ENCODE assay signal across 8 mouse cellular contexts in the genomic region with DNA sequence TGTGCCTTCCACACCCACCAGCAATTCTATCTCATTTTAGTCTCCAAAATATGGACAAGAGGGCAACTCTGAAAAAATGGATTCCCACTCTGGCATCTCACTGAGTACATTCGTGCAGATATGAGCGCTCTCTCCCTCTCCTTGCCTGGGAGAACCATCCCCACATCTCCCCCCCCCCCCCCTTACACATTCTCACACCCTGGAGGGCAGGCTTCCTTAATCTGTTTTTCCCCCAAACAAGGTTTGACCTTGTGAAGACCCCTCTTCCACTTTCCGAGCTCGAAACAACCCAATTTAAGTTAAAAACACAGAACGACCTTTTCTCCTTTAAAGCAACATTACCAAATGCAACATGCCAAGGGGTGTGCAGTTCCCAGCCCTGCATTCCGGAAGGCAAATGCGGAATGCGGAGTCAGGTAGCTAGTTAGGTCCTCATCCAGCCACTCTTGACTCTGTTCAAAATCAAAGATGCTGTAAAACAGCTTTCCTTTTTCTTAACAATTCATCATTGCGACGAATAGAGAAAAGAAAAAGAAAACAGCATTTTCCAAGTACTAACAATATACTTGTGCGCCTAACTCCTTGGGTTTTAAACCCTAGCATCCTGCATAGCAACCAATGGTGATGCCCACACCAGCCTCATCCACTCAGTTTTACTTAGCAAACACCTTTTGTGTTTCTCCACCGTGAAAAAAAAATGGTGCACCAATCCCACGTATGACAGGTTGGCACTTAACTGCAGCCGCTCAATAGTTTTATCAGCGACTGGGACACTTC. TPM values are rescaled to one million over a fixed set of nuclear protein-coding genes. Genes with fewer than 3 reads are reported as not detected.
A peak's percentile ranks its signal among the peaks of the same experiment; 100 is the strongest.
DNase-seq lines count a peak whose midpoint lies in the region; ATAC-seq and TF ChIP-seq lines count a peak whose summit lies in the region.

No protein-coding gene starts in this region.

- H3K4me3 ChIP-seq in heart, embryonic 14.5 days (ENCODE audit: control insufficient read depth in 1 of 2, insufficient read depth in 1 of 2, low read depth in 1 of 2, low read length in 2 of 2) = peak overlapping the region in 1 of 2 experiments; percentile 44; a peak in 3 of 4 replicates
- peak overlapping the region; percentile 50 for H3K4me3 ChIP-seq in forebrain, embryonic 10.5 days
- peak overlapping the region; percentile 46 for H3K4me3 ChIP-seq in limb, embryonic 15.5 days

- H3K9me3 ChIP-seq in heart, embryonic 14.5 days (ENCODE audit: control insufficient read depth, low read length) = no peaks in the 10 kb centered on the region
- no peaks in the 10 kb centered on the region for H3K9me3 ChIP-seq in forebrain, embryonic 10.5 days
- no peaks in the 10 kb centered on the region for H3K9me3 ChIP-seq in limb, embryonic 15.5 days

- no peaks in the 10 kb centered on the region for H3K36me3 ChIP-seq in heart, embryonic 14.5 days (ENCODE audit: control insufficient read depth, insufficient read depth, low read length)
- H3K36me3 ChIP-seq in forebrain, embryonic 10.5 days (replicated peaks) = no peaks in the 10 kb centered on the region
- no peaks in the 10 kb centered on the region for H3K36me3 ChIP-seq in limb, embryonic 15.5 days

- peak overlapping the region; percentile 81 for H3K4me2 ChIP-seq in heart, embryonic 14.5 days (ENCODE audit: low read length)
- H3K4me2 ChIP-seq in limb, embryonic 15.5 days = peak overlapping the region; percentile 87

- ATAC-seq in heart, embryonic 14.5 days (ENCODE audit: insufficient number of reproducible peaks, insufficient read depth, low FRiP score, low read depth) = no peak
- ATAC-seq in limb, embryonic 15.5 days (ENCODE audit: insufficient number of reproducible peaks, low FRiP score, low TSS enrichment, low read depth) = no peak
- ATAC-seq in monocyte, adult 5-6 weeks (replicated peaks; ENCODE audit: insufficient number of reproducible peaks, low FRiP score, low TSS enrichment, poor library complexity, severe bottlenecking) = no peak

- no peak overlapping the region; the same call in 1 of the 2 replicates for H3K9ac ChIP-seq in heart, embryonic 14.5 days (ENCODE audit: low read length)
- no peak overlapping the region for H3K9ac ChIP-seq in limb, embryonic 15.5 days

- no peak for TF ChIP-seq POLR2A in brain, embryonic 14.5 days (IDR thresholded peaks at IDR 0.05; ENCODE audit: borderline replicate concordance, extremely low read depth, insufficient read depth, insufficient read length, poor library complexity, severe bottlenecking)

- H3K27ac ChIP-seq in heart, embryonic 14.5 days (replicated peaks in 1 of 2; ENCODE audit: control insufficient read depth in 1 of 2, insufficient read depth in 1 of 2, low read depth in 2 of 2, low read length in 2 of 2) = no peak overlapping the region
- H3K27ac ChIP-seq in forebrain, embryonic 10.5 days = no peak overlapping the region
- H3K27ac ChIP-seq in limb, embryonic 15.5 days = no peak overlapping the region

- 7% methylated on average over 15 of the region's 15 CpGs for WGBS in heart, embryonic 14.5 days
- WGBS in forebrain, embryonic 10.5 days = 8% methylated on average over 15 of the region's 15 CpGs
- WGBS in limb, embryonic 15.5 days = 5% methylated on average over 15 of the region's 15 CpGs

- peaks cover 30% of the 10 kb centered on the region for H3K27me3 ChIP-seq in heart, embryonic 14.5 days (ENCODE audit: control insufficient read depth, insufficient read depth, low read length)
- peaks cover 50% of the 10 kb centered on the region for H3K27me3 ChIP-seq in forebrain, embryonic 10.5 days (ENCODE audit: poor library complexity, severe bottlenecking)
- peaks cover 28% of the 10 kb centered on the region for H3K27me3 ChIP-seq in limb, embryonic 15.5 days

- no peak for TF ChIP-seq CTCF in brain, embryonic 14.5 days (IDR thresholded peaks at IDR 0.05; ENCODE audit: borderline replicate concordance, extremely low read depth, insufficient read depth, insufficient read length)

- H3K4me1 ChIP-seq in heart, embryonic 14.5 days (ENCODE audit: control insufficient read depth in 2 of 2, insufficient read depth in 2 of 2, low read length in 2 of 2) = peaks cover 4 to 12% of the 10 kb centered on the region in 2 experiments; a peak in 2 of 4 replicates
- peaks cover 28% of the 10 kb centered on the region for H3K4me1 ChIP-seq in forebrain, embryonic 10.5 days
- peaks cover 20% of the 10 kb centered on the region for H3K4me1 ChIP-seq in limb, embryonic 15.5 days

- intact Hi-C loops in heart, postnatal 25 days (cut with DNase I) = no loop called here

- no peak for DNase-seq in heart, adult 9 months (ENCODE audit: low spot score in 2 of 2)
- peak; percentile 56 for DNase-seq in brain, embryonic 14.5 days (ENCODE audit: low read depth)
- no peak for DNase-seq in forebrain, embryonic 10.5 days (ENCODE audit: extremely low spot score, low spot score)
- DNase-seq in urinary bladder, postnatal 4 days (ENCODE audit: low spot score in 2 of 2) = no peak
- DNase-seq in heart, postnatal 25 days (ENCODE audit: low spot score) = no peak

RNA-seq across cellular contexts. Expression of a gene that starts 1.0 kb away (rescaled TPM):
- polyA plus RNA-seq in heart, embryonic 14.5 days (2014; fragmentation: Nextera tagmentation; extraction: Ambion mirVana) = 13.4 and 31.9 TPM in 2 replicates
- 17.8 and 36.7 TPM in 2 replicates for polyA plus RNA-seq in brain, embryonic 14.5 days (2012; rRNA removed)
- 0.71 and 0.77 TPM in 2 replicates for polyA plus RNA-seq in forebrain, embryonic 10.5 days (2016; fragmentation: Nextera tagmentation; extraction: Ambion mirVana)
- polyA plus RNA-seq in limb, embryonic 15.5 days (2015; fragmentation: Nextera tagmentation; extraction: Ambion mirVana) = 1.3 and 1.4 TPM in 2 replicates
- 0.39 TPM in 1 of 3 replicates, not detected in the others for total RNA-seq in monocyte, adult 5-6 weeks (2017)
- under 1 TPM; 0.45 to 0.88 TPM for total RNA-seq in heart, postnatal 25 days (2021)

RNA-seq across cellular contexts. Expression of a gene that starts 20.4 kb away (rescaled TPM):
- polyA plus RNA-seq in heart, embryonic 14.5 days (2014; fragmentation: Nextera tagmentation; extraction: Ambion mirVana) = 0.16 and 0.42 TPM in 2 replicates
- polyA plus RNA-seq in brain, embryonic 14.5 days (2012; rRNA removed) = 0.11 and 0.14 TPM in 2 replicates
- 0.14 and 0.45 TPM in 2 replicates for polyA plus RNA-seq in forebrain, embryonic 10.5 days (2016; fragmentation: Nextera tagmentation; extraction: Ambion mirVana)
- 0.20 and 0.24 TPM in 2 replicates for polyA plus RNA-seq in limb, embryonic 15.5 days (2015; fragmentation: Nextera tagmentation; extraction: Ambion mirVana)
- total RNA-seq in monocyte, adult 5-6 weeks (2017) = not detected in 3 replicates
- total RNA-seq in heart, postnatal 25 days (2021) = not detected
